In genomic region chr4:82495605-82496004, GRCm38 (mm10) we compare ENCODE assay signal across 16 mouse cellular contexts.
DNase-seq lines count a peak whose midpoint lies in the region; ATAC-seq and TF ChIP-seq lines count a peak whose summit lies in the region.
"Had no signal": no experiment of that assay in that cellular context is flagged by ENCODE, and none has a peak within 500 bp of the region (broad histone marks: within the 10 kb centered on the region; RNA-seq: fewer than 3 reads in every experiment).

No protein-coding gene starts in this region.

- H3K9ac ChIP-seq in neural tube, embryonic 12.5 days: no peak overlapping the region
- H3K9ac ChIP-seq in liver, postnatal 0 days (replicated peaks): no peak overlapping the region
- H3K9ac ChIP-seq: heart, embryonic 15.5 days; liver, embryonic 15.5 days had no signal

- no peak for TF ChIP-seq POLR2A in olfactory bulb, adult 2 months (IDR thresholded peaks at IDR 0.05; ENCODE audit: insufficient read depth, low read depth, low read length)

- peak; percentile 80 to 82 for DNase-seq in cerebellum, postnatal 10 days
- no peak for DNase-seq in cerebellum, adult 11-12 months
- DNase-seq in layer of hippocampus, postnatal 14 days (ENCODE audit: low spot score in 2 of 2): peak; percentile 51 to 90
- no peak for DNase-seq in layer of hippocampus, adult 9-11 months
- DNase-seq in neural tube, embryonic 10.5 days (ENCODE audit: extremely low spot score, low spot score): no peak
- no peak for DNase-seq in liver, postnatal 0 days
- DNase-seq: adrenal gland, postnatal 10 days; cerebellum, adult 8-10 months had no signal

- 90% methylated on average over 6 of the region's 6 CpGs for WGBS in neural tube, embryonic 12.5 days
- 59% methylated on average over 6 of the region's 6 CpGs for WGBS in olfactory bulb, adult 2 months
- 66% methylated on average over 6 of the region's 6 CpGs for WGBS in liver, postnatal 0 days (ENCODE audit: insufficient replicate concordance)

- no peak for TF ChIP-seq CTCF in olfactory bulb, adult 2 months (IDR thresholded peaks at IDR 0.05; ENCODE audit: insufficient read depth, low read depth, low read length)
- TF ChIP-seq CTCF in liver, postnatal 0 days (IDR thresholded peaks at IDR 0.05; ENCODE audit: low read depth): no peak

- peaks cover 34% of the 10 kb centered on the region for H3K4me1 ChIP-seq in neural tube, embryonic 12.5 days
- H3K4me1 ChIP-seq in olfactory bulb, adult 2 months (ENCODE audit: control insufficient read depth, insufficient read depth, low read length): peaks cover 7% of the 10 kb centered on the region
- peaks cover 8% of the 10 kb centered on the region; the same call in 1 of the 2 replicates for H3K4me1 ChIP-seq in liver, postnatal 0 days (ENCODE audit: insufficient read depth)

- H3K9me3 ChIP-seq in neural tube, embryonic 12.5 days: no peaks in the 10 kb centered on the region
- no peaks in the 10 kb centered on the region for H3K9me3 ChIP-seq in liver, postnatal 0 days (ENCODE audit: low read length)
- H3K9me3 ChIP-seq: heart, embryonic 15.5 days; liver, embryonic 15.5 days had no signal

- H3K27ac ChIP-seq in neural tube, embryonic 12.5 days: no peak overlapping the region
- peak overlapping the region; percentile 67 for H3K27ac ChIP-seq in olfactory bulb, adult 2 months (ENCODE audit: insufficient read depth, low read depth, low read length)
- H3K27ac ChIP-seq in liver, postnatal 0 days (ENCODE audit: low read depth): no peak overlapping the region
- H3K27ac ChIP-seq: heart, embryonic 15.5 days; kidney, postnatal 0 days; liver, embryonic 15.5 days; macrophage; stomach, postnatal 0 days had no signal

- TF ChIP-seq EP300 in liver, postnatal 0 days (IDR thresholded peaks at IDR 0.05; ENCODE audit: low read depth): no peak

- H3K27me3 ChIP-seq in neural tube, embryonic 12.5 days (replicated peaks): no peaks in the 10 kb centered on the region
- H3K27me3 ChIP-seq in liver, postnatal 0 days (ENCODE audit: insufficient read depth, low read length): no peaks in the 10 kb centered on the region
- H3K27me3 ChIP-seq: heart, embryonic 15.5 days; liver, embryonic 15.5 days had no signal

- 0 out of 2 replicates have a peak overlapping the region, but pooled peaks have one; percentile 20 for H3K4me2 ChIP-seq in neural tube, embryonic 12.5 days (replicated peaks)
- H3K4me2 ChIP-seq in liver, postnatal 0 days (ENCODE audit: low read depth, low read length): no peak overlapping the region
- H3K4me2 ChIP-seq: heart, embryonic 15.5 days; liver, embryonic 15.5 days had no signal

- ATAC-seq in neural tube, embryonic 12.5 days (ENCODE audit: low FRiP score, low read depth): no peak
- no peak for ATAC-seq in liver, postnatal 0 days
- ATAC-seq: inflammation-experienced regulatory T-cells, adult 6 months had no signal

- H3K4me3 ChIP-seq in neural tube, embryonic 12.5 days: no peak overlapping the region
- H3K4me3 ChIP-seq in olfactory bulb, adult 2 months (ENCODE audit: insufficient read depth, low read depth, low read length): no peak overlapping the region
- H3K4me3 ChIP-seq in liver, postnatal 0 days (ENCODE audit: low read depth, low read length): no peak overlapping the region
- H3K4me3 ChIP-seq: heart, embryonic 15.5 days; liver, embryonic 15.5 days had no signal

- peaks cover 10% of the 10 kb centered on the region for H3K36me3 ChIP-seq in neural tube, embryonic 12.5 days
- H3K36me3 ChIP-seq in liver, postnatal 0 days (replicated peaks; ENCODE audit: insufficient read depth, low read length): no peaks in the 10 kb centered on the region; the same call in 1 of the 2 replicates

Comparison
In these comparisons a context has a peak if more than half of its experiments do, and no peak if none do; other contexts are left out.
1. DNase-seq: peak in cerebellum, postnatal 10 days (2 of 2) and layer of hippocampus, postnatal 14 days (2 of 2); none in cerebellum, adult 11-12 months (single experiment), layer of hippocampus, adult 9-11 months (single experiment), neural tube, embryonic 10.5 days (single experiment) and liver, postnatal 0 days (single experiment).